Mouse (Mus musculus): ENCODE results near the gene Ephb2. TPM values are rescaled to one million over a fixed set of nuclear protein-coding genes. Genes with fewer than 3 reads are reported as not detected.
A peak's percentile ranks its signal among the peaks of the same experiment; 100 is the strongest.

Gene Ephb2
- total and polyA plus RNA-seq, 3 experiments, result 0.08 to 0.34 (median 0.33) TPM

DNA sequence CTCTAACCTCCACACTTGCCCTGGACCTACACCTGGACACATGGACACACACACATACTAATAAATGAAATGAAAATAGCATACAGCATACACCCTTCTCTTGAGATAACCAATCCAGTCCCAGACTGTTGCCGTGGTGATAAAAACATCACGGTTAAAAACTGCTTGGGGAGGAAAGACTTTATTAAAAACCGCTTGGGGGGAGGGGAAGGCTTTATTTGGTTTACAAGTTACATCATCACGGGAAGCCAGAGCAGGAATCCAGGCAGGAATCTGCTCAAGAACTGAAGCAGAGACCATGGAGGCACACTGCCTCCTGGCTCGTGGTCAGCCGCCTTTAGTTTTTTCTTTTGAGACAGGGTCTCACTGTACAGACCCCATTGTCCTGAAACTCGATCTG is 222.1 kb downstream of the Ephb2 start:
- H3K9me3 ChIP-seq (replicated peaks), result no peaks in the 10 kb centered on the region
- no peak for ATAC-seq (ENCODE audit: extremely low read depth, insufficient number of reproducible peaks, low FRiP score, poor library complexity, severe bottlenecking)
- TF ChIP-seq GATA1 (IDR thresholded peaks at IDR 0.05; ENCODE audit: borderline replicate concordance, low read length), result no peak
- no peak for TF ChIP-seq TAL1 (conservative IDR thresholded peaks at IDR 0.05; ENCODE audit: low read depth, low read length)
- TF ChIP-seq GATA2 (IDR thresholded peaks at IDR 0.05; ENCODE audit: borderline replicate concordance, low read depth, low read length), result no peak
- TF ChIP-seq POLR2AphosphoS5 (IDR thresholded peaks at IDR 0.05; ENCODE audit: insufficient replicate concordance, low read depth, low read length), result no peak
- no peak for TF ChIP-seq CTCF (IDR thresholded peaks at IDR 0.05; ENCODE audit: low read depth, low read length)
- H3K4me1 ChIP-seq (ENCODE audit: insufficient read depth, low read depth, low read length), result peaks cover 7% of the 10 kb centered on the region; the same call in 1 of the 2 replicates
- DNase-seq (ENCODE audit: low spot score), result no peak
- H3K4me3 ChIP-seq (ENCODE audit: low read depth, low read length), result no peak overlapping the region
- peaks cover 26% of the 10 kb centered on the region for H3K27me3 ChIP-seq (ENCODE audit: insufficient read depth, low read length)
- H3K36me3 ChIP-seq (replicated peaks), result no peaks in the 10 kb centered on the region

DNA sequence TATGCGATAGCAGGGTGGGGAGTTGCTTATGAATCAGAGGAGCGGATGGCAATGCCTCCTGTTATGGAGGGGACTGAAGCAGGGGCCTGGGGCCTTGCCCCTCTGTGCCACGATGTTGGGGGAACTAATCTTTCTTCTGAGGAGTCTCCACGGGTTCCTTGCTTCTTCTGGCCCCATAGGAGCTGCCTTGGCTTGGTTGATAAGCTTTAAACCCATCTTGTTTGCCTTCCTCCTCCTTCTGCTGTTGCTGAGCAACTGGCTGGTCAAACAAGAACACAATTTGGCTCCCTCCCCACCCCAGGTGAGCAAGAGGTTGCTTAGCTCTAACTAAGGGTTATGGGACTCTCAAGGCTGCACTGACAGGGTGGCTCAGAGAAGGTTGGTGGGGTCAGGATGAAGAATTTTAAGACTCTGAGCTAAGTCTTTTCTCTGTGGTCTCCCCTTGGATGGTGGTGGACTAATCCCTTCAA is 225.4 kb downstream of the Ephb2 start, which contains the start of gene Tex46:
TSS of gene Tex46 (plus strand) at position 51 of the 470 bp plus-strand sequence.
- TF ChIP-seq GATA2 (IDR thresholded peaks at IDR 0.05; ENCODE audit: borderline replicate concordance, low read depth, low read length) (no peak), TAL1 (conservative IDR thresholded peaks at IDR 0.05; ENCODE audit: low read depth, low read length) (no peak), GATA1 (IDR thresholded peaks at IDR 0.05; ENCODE audit: borderline replicate concordance, low read length) (no peak), POLR2AphosphoS5 (IDR thresholded peaks at IDR 0.05; ENCODE audit: insufficient replicate concordance, low read depth, low read length) (no peak), CTCF (IDR thresholded peaks at IDR 0.05; ENCODE audit: low read depth, low read length) (no peak)
- no peaks in the 10 kb centered on the region for H3K9me3 ChIP-seq (replicated peaks)
- peaks cover 33% of the 10 kb centered on the region for H3K27me3 ChIP-seq (ENCODE audit: insufficient read depth, low read length)
- DNase-seq (ENCODE audit: low spot score), result no peak
- H3K36me3 ChIP-seq (replicated peaks), result no peaks in the 10 kb centered on the region
- no peak for ATAC-seq (ENCODE audit: extremely low read depth, insufficient number of reproducible peaks, low FRiP score, poor library complexity, severe bottlenecking)
- no peak within 1 kb of the TSS for H3K4me3 ChIP-seq (ENCODE audit: low read depth, low read length)
- peaks cover 2% of the 10 kb centered on the region; the same call in 1 of the 2 replicates for H3K4me1 ChIP-seq (ENCODE audit: insufficient read depth, low read depth, low read length)

DNA sequence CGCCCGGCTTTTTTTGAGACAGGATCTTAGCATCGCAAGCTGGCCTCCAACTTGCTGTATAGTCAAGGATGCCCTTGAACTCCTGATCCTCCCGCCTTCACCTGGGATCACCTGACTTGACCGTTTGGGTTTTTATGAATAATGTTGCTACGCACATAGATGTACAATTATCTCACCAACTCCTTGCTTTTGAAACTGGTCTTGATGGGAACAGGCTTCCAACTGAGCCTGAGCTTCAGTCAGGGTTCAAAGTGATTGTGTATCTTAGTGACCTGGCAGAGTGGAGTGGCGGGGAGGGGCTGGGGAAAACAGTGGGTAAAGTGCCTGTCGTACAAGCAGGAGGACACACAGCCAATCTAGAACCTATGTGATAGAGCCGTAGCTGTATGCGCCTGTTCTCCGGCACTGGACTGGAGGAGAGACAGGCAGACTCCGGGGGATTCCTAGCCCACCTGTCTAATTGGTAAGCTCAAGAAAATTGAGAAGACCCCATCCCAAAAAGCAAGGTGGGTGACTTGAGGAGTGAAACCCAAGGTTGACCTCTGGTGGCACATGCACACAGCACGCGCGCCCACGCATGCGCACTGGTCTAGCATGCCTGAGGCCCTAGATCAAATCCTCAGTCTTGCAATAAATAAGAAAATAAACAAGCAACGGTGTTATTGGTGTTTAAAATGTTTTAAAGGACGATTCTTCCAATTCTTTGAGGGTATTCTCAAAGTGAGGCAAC is 229.9 kb downstream of the Ephb2 start:
- Histone ChIP-seq H3K4me1 (ENCODE audit: insufficient read depth, low read depth, low read length) (peaks cover 13% of the 10 kb centered on the region), H3K36me3 (replicated peaks) (no peaks in the 10 kb centered on the region), H3K4me3 (ENCODE audit: low read depth, low read length) (no peak overlapping the region), H3K9me3 (replicated peaks) (no peaks in the 10 kb centered on the region), H3K27me3 (ENCODE audit: insufficient read depth, low read length) (peaks cover 25% of the 10 kb centered on the region)
- DNase-seq (ENCODE audit: low spot score) (no peak), ATAC-seq (ENCODE audit: extremely low read depth, insufficient number of reproducible peaks, low FRiP score, poor library complexity, severe bottlenecking) (no peak)
- TF ChIP-seq GATA1 (IDR thresholded peaks at IDR 0.05; ENCODE audit: borderline replicate concordance, low read length), result no peak
- no peak for TF ChIP-seq CTCF (IDR thresholded peaks at IDR 0.05; ENCODE audit: low read depth, low read length)
- no peak for TF ChIP-seq POLR2AphosphoS5 (IDR thresholded peaks at IDR 0.05; ENCODE audit: insufficient replicate concordance, low read depth, low read length)
- no peak for TF ChIP-seq GATA2 (IDR thresholded peaks at IDR 0.05; ENCODE audit: borderline replicate concordance, low read depth, low read length)
- no peak for TF ChIP-seq TAL1 (conservative IDR thresholded peaks at IDR 0.05; ENCODE audit: low read depth, low read length)

DNA sequence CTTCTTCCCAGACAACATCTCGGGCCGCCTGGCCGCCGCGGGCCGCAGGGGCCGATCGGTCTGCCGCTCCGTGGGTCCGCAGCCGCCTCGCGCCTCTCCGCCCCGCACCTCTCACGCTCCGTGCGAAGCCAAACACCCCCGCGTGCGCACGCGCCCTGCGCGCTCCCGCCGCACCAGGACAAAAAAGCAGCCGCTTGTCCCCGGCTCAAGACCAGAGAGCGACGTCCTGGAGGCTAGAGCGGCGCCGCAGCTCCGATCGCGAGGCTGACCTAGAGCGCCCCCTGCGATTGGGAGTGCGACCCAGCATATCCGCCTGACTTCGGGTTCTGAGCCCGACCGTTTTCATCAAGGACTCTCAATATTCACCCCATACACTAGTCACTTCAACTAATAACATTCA is 233.2 kb downstream of the Ephb2 start, which contains the start of gene Kdm1a:
TSS of gene Kdm1a (minus strand) at position 156 of the 400 bp plus-strand sequence.
- DNase-seq (ENCODE audit: low spot score) (peak; percentile 79), ATAC-seq (ENCODE audit: extremely low read depth, insufficient number of reproducible peaks, low FRiP score, poor library complexity, severe bottlenecking) (peak; percentile 88)
- Histone ChIP-seq H3K36me3 (replicated peaks) (peaks cover 7% of the 10 kb centered on the region), H3K4me3 (ENCODE audit: low read depth, low read length) (peak within 1 kb of the TSS; percentile 85), H3K4me1 (ENCODE audit: insufficient read depth, low read depth, low read length) (peaks cover 38% of the 10 kb centered on the region), H3K27me3 (ENCODE audit: insufficient read depth, low read length) (peaks cover 12% of the 10 kb centered on the region), H3K9me3 (replicated peaks) (no peaks in the 10 kb centered on the region)
- TF ChIP-seq GATA2 (IDR thresholded peaks at IDR 0.05; ENCODE audit: borderline replicate concordance, low read depth, low read length) (no peak), TAL1 (conservative IDR thresholded peaks at IDR 0.05; ENCODE audit: low read depth, low read length) (no peak), POLR2AphosphoS5 (IDR thresholded peaks at IDR 0.05; ENCODE audit: insufficient replicate concordance, low read depth, low read length) (no peak), CTCF (IDR thresholded peaks at IDR 0.05; ENCODE audit: low read depth, low read length) (peak; percentile 65), GATA1 (IDR thresholded peaks at IDR 0.05; ENCODE audit: borderline replicate concordance, low read length) (no peak)

DNA sequence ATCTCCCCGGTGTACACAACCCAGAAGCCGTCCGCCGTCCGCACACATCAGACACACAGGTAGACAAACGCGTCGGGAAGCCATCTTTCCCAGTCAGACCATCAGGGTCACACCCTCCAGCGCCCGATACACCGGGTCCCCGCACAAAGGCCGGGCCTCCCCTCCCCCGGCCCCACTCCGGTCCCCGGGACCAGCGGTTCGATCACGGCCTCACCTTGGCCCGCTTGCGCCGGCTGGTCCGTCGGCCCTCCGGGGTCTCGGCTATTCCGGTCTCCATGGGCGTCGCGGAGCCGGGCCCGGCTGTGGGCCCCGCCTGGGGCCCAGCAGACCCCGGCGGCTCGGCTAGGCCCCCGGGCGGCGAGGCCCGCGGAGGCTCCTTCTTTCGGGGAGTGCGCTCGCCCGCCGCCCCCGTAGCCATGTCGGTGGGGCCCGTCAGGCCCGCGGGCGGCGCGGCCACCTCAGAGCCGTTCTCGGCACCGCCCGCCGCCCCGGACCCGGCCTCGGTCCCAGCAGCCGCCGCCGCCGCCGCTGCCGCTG is 233.7 kb downstream of the Ephb2 start:
- H3K9me3 ChIP-seq (replicated peaks), result no peaks in the 10 kb centered on the region
- peaks cover 9% of the 10 kb centered on the region for H3K27me3 ChIP-seq (ENCODE audit: insufficient read depth, low read length)
- DNase-seq (ENCODE audit: low spot score), result peak; percentile 52
- H3K4me3 ChIP-seq (ENCODE audit: low read depth, low read length), result peak overlapping the region; percentile 85
- TF ChIP-seq POLR2AphosphoS5 (IDR thresholded peaks at IDR 0.05; ENCODE audit: insufficient replicate concordance, low read depth, low read length) (no peak), CTCF (IDR thresholded peaks at IDR 0.05; ENCODE audit: low read depth, low read length) (no peak), GATA2 (IDR thresholded peaks at IDR 0.05; ENCODE audit: borderline replicate concordance, low read depth, low read length) (no peak)
- no peak for ATAC-seq (ENCODE audit: extremely low read depth, insufficient number of reproducible peaks, low FRiP score, poor library complexity, severe bottlenecking)
- peaks cover 38% of the 10 kb centered on the region for H3K4me1 ChIP-seq (ENCODE audit: insufficient read depth, low read depth, low read length)
- H3K36me3 ChIP-seq (replicated peaks), result peaks cover 9% of the 10 kb centered on the region

DNA sequence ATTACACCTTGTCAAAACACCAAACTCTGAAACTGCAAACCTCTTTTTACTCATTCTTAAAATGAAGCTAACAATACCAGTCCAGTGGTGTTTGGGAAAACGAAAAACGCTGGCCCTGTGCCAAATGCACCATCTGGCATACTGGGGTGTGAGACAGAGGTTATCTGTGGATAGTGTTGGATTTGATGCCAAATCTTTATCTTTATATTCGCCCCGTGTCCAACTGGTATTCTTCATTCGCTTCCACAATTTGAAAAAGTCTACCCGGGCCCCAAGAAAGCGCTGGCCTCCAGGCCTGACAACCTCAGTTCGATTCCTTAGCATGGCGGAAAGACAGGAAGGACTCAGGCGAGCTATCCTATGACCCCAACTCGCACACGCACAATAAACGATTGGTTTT is 234.3 kb downstream of the Ephb2 start:
- H3K27me3 ChIP-seq (ENCODE audit: insufficient read depth, low read length), result 0 out of 2 replicates have a peak, but pooled peaks cover 7% of the 10 kb centered on the region
- peaks cover 38% of the 10 kb centered on the region for H3K4me1 ChIP-seq (ENCODE audit: insufficient read depth, low read depth, low read length)
- DNase-seq (ENCODE audit: low spot score) (peak; percentile 10), ATAC-seq (ENCODE audit: extremely low read depth, insufficient number of reproducible peaks, low FRiP score, poor library complexity, severe bottlenecking) (no peak)
- TF ChIP-seq POLR2AphosphoS5 (IDR thresholded peaks at IDR 0.05; ENCODE audit: insufficient replicate concordance, low read depth, low read length), result no peak
- peak overlapping the region; percentile 85 for H3K4me3 ChIP-seq (ENCODE audit: low read depth, low read length)
- no peaks in the 10 kb centered on the region for H3K9me3 ChIP-seq (replicated peaks)
- H3K36me3 ChIP-seq (replicated peaks), result peaks cover 9% of the 10 kb centered on the region
